Mouse (Mus musculus) G1E (cell line): ENCODE data around the gene Qsox2. TPM values are rescaled to one million over a fixed set of nuclear protein-coding genes. Genes with fewer than 3 reads are reported as not detected.

ENCODE experiments used
- ATAC-seq: 2 replicates; pipeline ENCODE4 v1.8.0; 2016; ENCODE audit warnings: mild to moderate bottlenecking; ENCODE audit not compliant: insufficient number of reproducible peaks, poor library complexity, low FRiP score, severe bottlenecking; ENCODE audit errors: extremely low read depth
- DNase-seq: peaks from one replicate; pipeline ENCODE4 v3.0.0; 2012; ENCODE audit warnings: low spot score
- H3K27me3 ChIP-seq: 2 replicates; pipeline ENCODE4 v1.6.1; 2012; ENCODE audit warnings: mild to moderate bottlenecking, low read length, inconsistent platforms; ENCODE audit not compliant: insufficient read depth
- H3K36me3 ChIP-seq: replicated peaks from 2 replicates; pipeline ENCODE3; 2012; ENCODE audit warnings: mild to moderate bottlenecking, inconsistent platforms
- H3K4me1 ChIP-seq: 2 replicates; pipeline ENCODE4 v1.6.1; 2012; ENCODE audit warnings: low read depth, low read length, inconsistent platforms, mixed read lengths; ENCODE audit not compliant: insufficient read depth
- H3K4me3 ChIP-seq: 2 replicates; pipeline ENCODE4 v1.5.1; 2012; ENCODE audit warnings: low read depth, mild to moderate bottlenecking, inconsistent platforms, low read length, moderate library complexity, mixed read lengths
- H3K9me3 ChIP-seq: replicated peaks from 2 replicates; pipeline ENCODE4 v1.6.1; 2012; ENCODE audit warnings: inconsistent platforms
- CTCF ChIP-seq: IDR thresholded peaks from 2 replicates; pipeline ENCODE4 v1.5.1; 2012; ENCODE audit warnings: low read depth, low read length, inconsistent platforms, mixed read lengths
- GATA1 ChIP-seq: IDR thresholded peaks from 2 replicates; pipeline ENCODE4 v1.6.1; 2012; ENCODE audit warnings: borderline replicate concordance, low read length, inconsistent platforms, mixed read lengths
- GATA2 ChIP-seq: IDR thresholded peaks from 2 replicates; pipeline ENCODE4 v1.6.1; 2012; ENCODE audit warnings: low read depth, low read length, inconsistent platforms, borderline replicate concordance
- POLR2AphosphoS5 ChIP-seq: IDR thresholded peaks from 2 replicates; pipeline ENCODE4 v1.6.1; 2012; ENCODE audit warnings: low read depth, low read length, inconsistent platforms; ENCODE audit not compliant: insufficient replicate concordance
- TAL1 ChIP-seq: conservative IDR thresholded peaks from 2 replicates; pipeline ENCODE4 v1.6.1; 2012; ENCODE audit warnings: low read depth, low read length, inconsistent platforms, mixed read lengths
- polyA plus RNA-seq: library from polyadenylated mRNA; stranded (reverse); fragments of >175 nt; gene quantifications from 2 replicates; pipeline ENCODE4 v1.2.3, GENCODE M21; 2012
- total RNA-seq, 2 experiments: library from RNA; stranded (forward) in 1 of 2; stranded (reverse) in 1 of 2; fragments of 200-1000 nt in 1 of 2; fragments of >200 nt in 1 of 2; fragmentation: Nextera tagmentation in 1 of 2; gene quantifications; 2 replicates each; pipeline ENCODE4 v1.2.3; 2014 to 2017

Gene Qsox2
- total and polyA plus RNA-seq, 3 experiments, result 6.8 to 10.8 (median 7.6) TPM

- ATAC-seq, result no peak
- no peak for TF ChIP-seq CTCF
- TF ChIP-seq POLR2AphosphoS5, result no peak
- no peak for TF ChIP-seq GATA1
- TF ChIP-seq TAL1, result no peak
- TF ChIP-seq GATA2, result no peak
- H3K27me3 ChIP-seq, result peaks cover 43% of the 10 kb centered on the region
Measured at GRCm38 (mm10) chr2:26266066-26266742, 28.9 kb upstream of the Qsox2 start.

DNA sequence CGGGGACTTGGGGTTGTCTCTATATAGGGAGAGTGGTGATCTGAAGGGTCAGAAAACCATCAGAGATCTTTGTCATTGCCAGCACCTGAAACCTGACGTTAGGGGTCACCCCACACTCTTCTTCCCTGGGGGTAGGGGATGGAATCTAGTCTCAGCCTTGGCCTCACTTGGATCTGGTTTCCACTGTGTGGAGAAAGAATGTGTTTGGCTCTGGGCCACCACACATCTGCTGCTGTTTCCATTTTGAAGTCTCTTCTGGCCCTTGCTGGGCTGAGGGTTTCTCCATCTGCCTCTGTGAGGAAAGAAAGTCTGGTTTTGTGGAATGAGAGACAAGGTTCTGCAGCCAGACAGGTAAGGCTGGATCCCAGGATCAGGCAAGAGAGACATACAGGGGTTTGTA lies 27.8 kb upstream of the Qsox2 start:
- TF ChIP-seq POLR2AphosphoS5, result no peak
- no peak for TF ChIP-seq GATA1
- no peak for TF ChIP-seq GATA2
- TF ChIP-seq CTCF, result no peak
- no peak for TF ChIP-seq TAL1
- DNase-seq (no peak), ATAC-seq (no peak)
- Histone ChIP-seq H3K27me3 (peaks cover 36% of the 10 kb centered on the region), H3K36me3 (no peaks in the 10 kb centered on the region), H3K4me3 (no peak overlapping the region), H3K9me3 (no peaks in the 10 kb centered on the region), H3K4me1 (0 out of 2 replicates have a peak, but pooled peaks cover 3% of the 10 kb centered on the region)

More at GRCm38 (mm10) chr2:26266066-26266742, 28.9 kb upstream of the Qsox2 start:
- no peak overlapping the region for H3K4me3 ChIP-seq
- no peaks in the 10 kb centered on the region for H3K9me3 ChIP-seq
- H3K4me1 ChIP-seq, result 0 out of 2 replicates have a peak, but pooled peaks cover 3% of the 10 kb centered on the region
- DNase-seq, result no peak
- no peaks in the 10 kb centered on the region for H3K36me3 ChIP-seq

DNA sequence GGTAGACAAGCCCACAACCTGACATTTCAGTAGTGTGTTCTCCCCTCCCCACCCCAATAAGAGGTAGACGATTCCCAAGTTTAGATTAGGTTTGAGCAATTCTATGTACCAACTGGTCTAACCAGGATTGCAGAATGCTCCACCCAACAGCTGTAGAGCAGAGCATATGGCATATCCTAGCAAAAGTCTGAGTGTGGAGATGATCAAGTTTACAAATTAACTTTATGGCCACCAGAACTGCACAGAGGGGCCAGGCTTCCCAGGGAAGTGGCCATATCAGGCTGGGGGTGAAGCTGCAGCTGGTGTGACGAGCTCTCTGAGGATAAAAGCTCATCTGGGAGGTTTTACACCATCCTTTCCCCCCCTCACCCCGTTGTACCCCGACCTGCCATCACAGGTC lies 27.3 kb upstream of the Qsox2 start:
- DNase-seq, result no peak
- Histone ChIP-seq H3K9me3 (no peaks in the 10 kb centered on the region), H3K4me1 (0 out of 2 replicates have a peak, but pooled peaks cover 3% of the 10 kb centered on the region), H3K27me3 (peaks cover 33% of the 10 kb centered on the region), H3K4me3 (no peak overlapping the region), H3K36me3 (no peaks in the 10 kb centered on the region)
- TF ChIP-seq GATA2, result no peak
- ATAC-seq, result no peak

DNA sequence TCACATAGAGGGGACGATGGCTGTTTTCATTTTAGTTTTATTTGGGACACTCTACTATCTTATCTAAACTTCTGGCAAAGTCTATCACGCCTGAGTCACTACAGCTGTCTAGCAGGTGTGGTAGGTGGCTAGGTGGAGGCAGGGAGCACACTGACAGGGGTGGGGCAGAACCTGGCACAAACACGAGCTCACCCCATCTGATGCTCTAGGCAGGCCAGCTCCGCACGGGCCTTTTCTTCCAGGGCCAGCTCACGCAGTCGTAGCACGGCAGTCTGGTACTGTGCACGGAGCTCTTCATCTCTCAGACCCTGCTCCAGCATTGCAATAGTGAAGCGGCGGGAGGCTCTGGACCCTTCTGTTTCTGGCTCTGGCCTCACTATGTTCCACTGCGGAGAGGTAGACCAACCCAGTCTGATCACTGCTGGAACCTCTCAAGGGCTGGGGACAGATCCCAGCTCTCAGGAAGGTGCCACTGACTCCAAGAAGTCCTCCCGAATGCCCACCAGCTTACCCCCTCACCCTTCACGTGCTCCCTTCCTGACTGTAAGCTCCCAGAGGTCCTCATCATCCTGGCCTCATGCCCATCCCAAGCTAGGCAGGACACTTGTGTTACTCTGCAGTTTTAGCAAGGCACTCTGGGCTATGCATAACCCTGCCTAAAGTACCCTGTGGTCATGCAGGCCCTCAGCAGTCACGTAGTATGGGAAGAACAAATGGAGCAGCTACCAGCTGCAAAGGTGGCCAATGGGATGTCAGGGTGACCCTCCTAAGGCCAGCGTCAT lies 20.2 kb upstream of the Qsox2 start:
- peaks cover 61% of the 10 kb centered on the region for H3K27me3 ChIP-seq
- no peaks in the 10 kb centered on the region for H3K9me3 ChIP-seq
- TF ChIP-seq POLR2AphosphoS5, result no peak
- TF ChIP-seq GATA2, result no peak
- TF ChIP-seq CTCF, result no peak
- TF ChIP-seq GATA1, result no peak
- TF ChIP-seq TAL1, result no peak
- no peaks in the 10 kb centered on the region for H3K36me3 ChIP-seq
- no peak for DNase-seq
- H3K4me3 ChIP-seq, result no peak overlapping the region
- ATAC-seq, result no peak
- no peaks in the 10 kb centered on the region for H3K4me1 ChIP-seq

GRCm38 (mm10) chr2:26254816-26255215 lies 17.5 kb upstream of the Qsox2 start:
- DNase-seq (no peak), ATAC-seq (no peak)
- Histone ChIP-seq H3K4me1 (no peaks in the 10 kb centered on the region), H3K36me3 (no peaks in the 10 kb centered on the region), H3K27me3 (peaks cover 84% of the 10 kb centered on the region), H3K4me3 (no peak overlapping the region), H3K9me3 (no peaks in the 10 kb centered on the region)
- TF ChIP-seq POLR2AphosphoS5, result no peak
- TF ChIP-seq CTCF, result no peak
- TF ChIP-seq TAL1, result no peak
- TF ChIP-seq GATA1, result no peak
- TF ChIP-seq GATA2, result no peak

DNA sequence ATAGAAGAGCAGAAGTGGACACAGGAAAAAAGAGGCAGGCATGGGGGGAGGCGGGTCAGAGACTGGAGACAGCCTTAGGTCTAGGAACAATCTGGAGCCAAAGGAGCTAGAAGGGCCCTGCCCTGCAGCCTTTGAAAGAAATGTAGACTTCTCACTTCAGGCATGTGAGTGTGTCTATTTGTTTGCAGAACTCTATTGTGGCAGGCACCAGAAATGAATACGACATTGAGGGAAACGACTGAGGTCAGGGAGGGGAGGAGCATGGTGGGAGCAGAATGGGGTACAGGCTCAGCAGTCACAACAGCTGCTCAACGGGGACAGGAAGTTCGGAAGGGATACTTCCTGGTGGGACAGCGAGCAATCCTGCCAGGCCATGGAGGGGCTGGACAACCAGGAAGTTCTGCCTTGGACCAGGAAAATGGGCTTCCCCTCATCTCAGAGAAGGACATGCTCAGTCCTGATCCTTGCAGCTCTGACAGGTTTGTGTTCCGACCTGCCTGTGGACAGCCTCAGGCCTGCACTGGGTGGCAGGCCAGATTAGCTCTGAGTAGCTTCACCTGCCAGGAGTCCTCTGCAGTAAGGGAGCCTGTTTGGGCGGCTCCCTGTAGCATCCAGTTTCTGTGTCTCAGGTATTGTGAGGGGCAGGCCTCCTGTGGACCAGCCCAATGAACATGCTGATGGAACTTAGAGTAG lies 15.3 kb upstream of the Qsox2 start:
- H3K36me3 ChIP-seq, result no peaks in the 10 kb centered on the region
- ATAC-seq (no peak), DNase-seq (no peak)
- H3K4me3 ChIP-seq, result no peak overlapping the region
- no peaks in the 10 kb centered on the region for H3K9me3 ChIP-seq
- no peak for TF ChIP-seq POLR2AphosphoS5
- no peak for TF ChIP-seq CTCF
- no peak for TF ChIP-seq GATA1
- no peak for TF ChIP-seq TAL1
- TF ChIP-seq GATA2, result no peak
- peaks cover 90% of the 10 kb centered on the region for H3K27me3 ChIP-seq
- no peaks in the 10 kb centered on the region for H3K4me1 ChIP-seq
